ENCODE assay signal across 8 mouse cellular contexts in the genomic region with DNA sequence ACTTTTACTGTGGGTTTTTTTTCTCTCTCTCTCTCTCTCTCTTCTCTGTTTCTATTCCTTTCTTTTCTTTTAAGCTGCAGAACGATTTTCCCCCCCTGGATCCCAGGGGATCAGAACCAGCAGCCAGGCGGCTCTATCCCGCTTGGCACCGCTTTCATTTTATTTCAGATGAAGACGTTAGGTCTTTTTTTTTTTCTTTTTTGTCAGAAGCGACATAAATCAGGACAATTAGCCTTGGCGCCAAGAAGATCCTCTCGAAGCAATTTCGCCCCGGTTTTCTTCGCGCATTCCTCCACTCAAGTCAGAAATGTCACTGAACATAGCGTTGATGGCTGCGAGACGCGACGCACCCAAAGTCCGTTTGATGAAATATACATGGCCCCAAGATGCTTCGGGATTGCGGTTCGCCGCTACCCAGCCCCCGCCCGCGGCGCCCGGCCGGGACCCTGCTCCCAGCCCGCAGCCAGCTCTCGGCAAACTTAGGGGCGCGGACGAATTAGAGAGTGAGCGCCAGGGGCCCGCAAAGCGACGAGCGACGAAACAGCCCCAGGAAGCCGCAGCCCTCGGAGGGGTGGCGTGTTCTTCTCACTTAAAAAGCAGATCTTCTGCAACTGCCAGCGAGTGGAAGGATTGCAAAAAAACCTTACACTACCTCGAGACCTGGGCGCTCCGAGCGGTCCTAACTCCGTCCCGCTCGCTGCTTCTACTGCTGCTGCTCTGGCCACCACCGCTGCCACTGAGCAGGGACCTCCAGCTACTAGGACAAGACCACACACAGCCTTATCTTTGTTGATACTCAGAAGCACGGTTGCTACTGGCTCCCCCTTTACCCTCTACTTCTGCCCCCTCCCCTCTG. TPM values are rescaled to one million over a fixed set of nuclear protein-coding genes. Genes with fewer than 3 reads are reported as not detected.
DNase-seq lines count a peak whose midpoint lies in the region; ATAC-seq and TF ChIP-seq lines count a peak whose summit lies in the region.

A gene (minus strand): TSS at position 806 of the 856 bp plus-strand sequence.

- ATAC-seq in lung, embryonic 15.5 days (ENCODE audit: borderline replicate concordance, extremely low read depth, low FRiP score, low TSS enrichment), result peak; percentile 68; the same call in 1 of the 2 replicates
- ATAC-seq in forebrain, embryonic 16.5 days, result peak; percentile 63
- no peak for ATAC-seq in intestine, postnatal 0 days
- no peak for ATAC-seq in liver, embryonic 14.5 days (ENCODE audit: insufficient read depth)

- H3K36me3 ChIP-seq in lung, embryonic 15.5 days, result no peaks in the 10 kb centered on the region
- no peaks in the 10 kb centered on the region for H3K36me3 ChIP-seq in forebrain, embryonic 16.5 days (ENCODE audit: control insufficient read depth, insufficient read depth)
- H3K36me3 ChIP-seq in intestine, postnatal 0 days (ENCODE audit: control insufficient read depth, insufficient read depth), result no peaks in the 10 kb centered on the region
- H3K36me3 ChIP-seq in liver, embryonic 14.5 days (replicated peaks; ENCODE audit: control insufficient read depth, insufficient read depth, low read depth), result no peaks in the 10 kb centered on the region

- TF ChIP-seq CTCF in intestine, postnatal 0 days (IDR thresholded peaks at IDR 0.05; ENCODE audit: low read depth), result no peak
- no peak for TF ChIP-seq CTCF in liver, embryonic 14.5 days (IDR thresholded peaks at IDR 0.05; ENCODE audit: low read depth)

- H3K4me2 ChIP-seq in lung, embryonic 15.5 days, result peak within 1 kb of the TSS; percentile 97
- H3K4me2 ChIP-seq in forebrain, embryonic 16.5 days (ENCODE audit: low read length), result peak within 1 kb of the TSS; percentile 98
- H3K4me2 ChIP-seq in intestine, postnatal 0 days (replicated peaks; ENCODE audit: low read depth), result peak within 1 kb of the TSS; percentile 92
- H3K4me2 ChIP-seq in liver, embryonic 14.5 days (ENCODE audit: low read depth), result peak within 1 kb of the TSS; percentile 59

- H3K27ac ChIP-seq in lung, embryonic 15.5 days, result no peak within 1 kb of the TSS
- H3K27ac ChIP-seq in forebrain, embryonic 16.5 days (ENCODE audit: low read length), result peak within 1 kb of the TSS; percentile 10; the same call in 1 of the 2 replicates
- no peak within 1 kb of the TSS for H3K27ac ChIP-seq in intestine, postnatal 0 days (ENCODE audit: low read depth, low read length)
- H3K27ac ChIP-seq in liver, embryonic 14.5 days, result no peak within 1 kb of the TSS

- H3K9me3 ChIP-seq in lung, embryonic 15.5 days, result no peaks in the 10 kb centered on the region
- no peaks in the 10 kb centered on the region for H3K9me3 ChIP-seq in forebrain, embryonic 16.5 days (ENCODE audit: control insufficient read depth, low read length)
- no peaks in the 10 kb centered on the region for H3K9me3 ChIP-seq in intestine, postnatal 0 days (ENCODE audit: control insufficient read depth)
- H3K9me3 ChIP-seq in liver, embryonic 14.5 days (ENCODE audit: control insufficient read depth, low read length), result no peaks in the 10 kb centered on the region

- WGBS in lung, embryonic 15.5 days, result under 1% methylated on average over 52 of the region's 52 CpGs
- under 1% methylated on average over 52 of the region's 52 CpGs for WGBS in forebrain, embryonic 16.5 days
- under 1% methylated on average over 52 of the region's 52 CpGs for WGBS in intestine, postnatal 0 days
- under 1% methylated on average over 52 of the region's 52 CpGs for WGBS in liver, embryonic 14.5 days (ENCODE audit: insufficient replicate concordance)

- TF ChIP-seq EP300 in liver, embryonic 14.5 days (IDR thresholded peaks at IDR 0.05; ENCODE audit: low read depth), result no peak

- peak within 1 kb of the TSS; percentile 57 for H3K4me3 ChIP-seq in lung, embryonic 15.5 days
- peak within 1 kb of the TSS; percentile 70 for H3K4me3 ChIP-seq in forebrain, embryonic 16.5 days (replicated peaks; ENCODE audit: low read length)
- H3K4me3 ChIP-seq in intestine, postnatal 0 days (ENCODE audit: low read depth, low read length), result peak within 1 kb of the TSS; percentile 63
- H3K4me3 ChIP-seq in liver, embryonic 14.5 days (ENCODE audit: insufficient read depth in 1 of 2, low read depth in 2 of 2, low read length in 2 of 2), result peak within 1 kb of the TSS; percentile 36 to 41

- DNase-seq in lung, postnatal 36 days, result no peak
- DNase-seq in cerebellum, adult 11-12 months, result peak; percentile 39
- DNase-seq in liver, embryonic 14.5 days (ENCODE audit: low read depth in 3 of 3, low spot score in 3 of 3), result no peak
- DNase-seq in right cerebral cortex, adult 18-20 months, result peak; percentile 45
- no peak for DNase-seq in thymus, postnatal 10 days (ENCODE audit: low spot score in 2 of 2)

- H3K4me1 ChIP-seq in lung, embryonic 15.5 days, result peaks cover 17% of the 10 kb centered on the region
- peaks cover 12% of the 10 kb centered on the region; the same call in 1 of the 2 replicates for H3K4me1 ChIP-seq in forebrain, embryonic 16.5 days (replicated peaks; ENCODE audit: control insufficient read depth, insufficient read depth, low read length)
- H3K4me1 ChIP-seq in intestine, postnatal 0 days (replicated peaks; ENCODE audit: control insufficient read depth, insufficient read depth, low read length), result peaks cover 7% of the 10 kb centered on the region; the same call in 1 of the 2 replicates
- H3K4me1 ChIP-seq in liver, embryonic 14.5 days (replicated peaks; ENCODE audit: control insufficient read depth in 2 of 2, insufficient read depth in 2 of 2, low read length in 1 of 2), result no peaks in the 10 kb centered on the region

- peak within 1 kb of the TSS; percentile 32 for H3K9ac ChIP-seq in lung, embryonic 15.5 days
- peak within 1 kb of the TSS; percentile 69 for H3K9ac ChIP-seq in forebrain, embryonic 16.5 days (replicated peaks; ENCODE audit: low read depth, low read length)
- no peak within 1 kb of the TSS for H3K9ac ChIP-seq in intestine, postnatal 0 days (ENCODE audit: low read depth, low read length)
- no peak within 1 kb of the TSS for H3K9ac ChIP-seq in liver, embryonic 14.5 days (replicated peaks)

- H3K27me3 ChIP-seq in lung, embryonic 15.5 days, result peaks cover 25% of the 10 kb centered on the region
- no peaks in the 10 kb centered on the region; the same call in 1 of the 2 replicates for H3K27me3 ChIP-seq in forebrain, embryonic 16.5 days (replicated peaks; ENCODE audit: control insufficient read depth, insufficient read depth, low read length)
- peaks cover 24% of the 10 kb centered on the region for H3K27me3 ChIP-seq in intestine, postnatal 0 days (replicated peaks; ENCODE audit: control insufficient read depth, insufficient read depth, low read length)
- peaks cover 27% of the 10 kb centered on the region for H3K27me3 ChIP-seq in liver, embryonic 14.5 days (ENCODE audit: control insufficient read depth, insufficient read depth, low read length)

RNA-seq across cellular contexts. Expression of the gene that starts here (rescaled TPM):
- 2.6 and 2.7 TPM in 2 replicates for polyA plus RNA-seq in lung, embryonic 15.5 days (2015; fragmentation: Nextera tagmentation; extraction: Ambion mirVana)
- 5.6 and 10.7 TPM in 2 replicates for polyA plus RNA-seq in forebrain, embryonic 16.5 days (2015; fragmentation: Nextera tagmentation; extraction: Ambion mirVana)
- 0.38 and 0.75 TPM in 2 replicates for polyA plus RNA-seq in intestine, postnatal 0 days (2015; fragmentation: Nextera tagmentation; extraction: Ambion mirVana)
- polyA plus RNA-seq in liver, embryonic 14.5 days (2012; rRNA removed), result 0.03 and 0.04 TPM in 2 replicates
- polyA plus RNA-seq in liver, embryonic 14.5 days (2014; fragmentation: Nextera tagmentation; extraction: Ambion mirVana), result 0.03 and 0.40 TPM in 2 replicates

Comparison
In these comparisons a context has a peak if more than half of its experiments do, and no peak if none do; other contexts are left out.
1. ATAC-seq: peak in lung, embryonic 15.5 days (single experiment) and forebrain, embryonic 16.5 days (single experiment); none in intestine, postnatal 0 days (single experiment) and liver, embryonic 14.5 days (single experiment).
2. H3K9ac ChIP-seq: peak in lung, embryonic 15.5 days (single experiment) and forebrain, embryonic 16.5 days (single experiment); none in intestine, postnatal 0 days (single experiment) and liver, embryonic 14.5 days (single experiment).
3. DNase-seq: peak in cerebellum, adult 11-12 months (single experiment) and right cerebral cortex, adult 18-20 months (single experiment); none in lung, postnatal 36 days (single experiment), liver, embryonic 14.5 days (0 of 3) and thymus, postnatal 10 days (0 of 2).
4. Peak in every context shown above with its lines, with median percentiles within 50 percentile points of each other: H3K4me2 ChIP-seq and H3K4me3 ChIP-seq.